Mouse (Mus musculus) gastrocnemius, postnatal 36 days (tissue): ENCODE data around the gene Ntn4. TPM values are rescaled to one million over a fixed set of nuclear protein-coding genes. Genes with fewer than 3 reads are reported as not detected.

Experiments
- DNase-seq, 2 experiments: peaks; one replicate each; pipeline ENCODE4 v3.0.0; 2022
- intact Hi-C: fragments of 180-260 bp; cut with DNase I; formaldehyde crosslinking; loops from one replicate; pipeline ENCODE4 v1.15.1; 2025
- long read RNA-seq, 2 experiments: library from polyadenylated mRNA; stranded (forward); transcript quantifications; one replicate each; pipeline ENCODE4 v2.0.0; 2021
- total RNA-seq, 2 experiments: library from RNA; stranded (reverse); gene quantifications; 2 replicates each; pipeline ENCODE4 v1.2.3; 2021

Ntn4 gene
- 1 to 10 TPM; 6.7 to 7.4 TPM for total RNA-seq
- long read RNA-seq, experiment 1, transcript Ntn4-201 (10 exons, 3,646 nt), result major isoform, 7 of 10 reads
- long read RNA-seq, experiment 1, partial matches to known transcripts, result 3 of 10 reads
- long read RNA-seq, experiment 1, other reads (novel, unspliced or antisense), result 0 of 10 reads
- long read RNA-seq, experiment 2, partial matches to known transcripts, result 0 of 4 reads
- long read RNA-seq, experiment 2, other reads (novel, unspliced or antisense), result 1 of 4 reads

DNA sequence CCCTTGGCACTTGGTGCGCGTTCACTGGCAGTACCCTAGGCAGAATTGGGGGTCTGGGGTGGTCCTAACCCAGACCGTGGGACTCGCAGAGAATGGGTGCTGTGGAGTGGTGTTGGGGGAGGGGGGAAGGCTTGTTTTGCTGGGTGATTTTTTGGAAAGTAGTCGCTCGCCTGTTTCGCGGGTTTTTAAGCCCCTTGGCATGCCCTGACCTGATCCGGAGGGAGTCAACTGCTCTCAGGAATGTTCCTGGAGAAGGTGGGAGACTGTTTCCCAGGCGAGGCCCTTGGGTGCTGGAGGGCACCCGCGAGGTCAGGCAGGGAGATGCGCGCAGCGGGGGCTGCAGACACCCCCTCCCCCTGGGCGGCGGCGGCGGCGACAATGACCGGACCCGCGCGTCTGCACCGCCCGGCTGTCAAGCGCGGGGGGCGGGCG, at the start of gene Ntn4:
Gene Ntn4 (plus strand): TSS at position 161 of the 432 bp plus-strand sequence.
- intact Hi-C loops, result no loop called here
- DNase-seq, result no peak

DNA sequence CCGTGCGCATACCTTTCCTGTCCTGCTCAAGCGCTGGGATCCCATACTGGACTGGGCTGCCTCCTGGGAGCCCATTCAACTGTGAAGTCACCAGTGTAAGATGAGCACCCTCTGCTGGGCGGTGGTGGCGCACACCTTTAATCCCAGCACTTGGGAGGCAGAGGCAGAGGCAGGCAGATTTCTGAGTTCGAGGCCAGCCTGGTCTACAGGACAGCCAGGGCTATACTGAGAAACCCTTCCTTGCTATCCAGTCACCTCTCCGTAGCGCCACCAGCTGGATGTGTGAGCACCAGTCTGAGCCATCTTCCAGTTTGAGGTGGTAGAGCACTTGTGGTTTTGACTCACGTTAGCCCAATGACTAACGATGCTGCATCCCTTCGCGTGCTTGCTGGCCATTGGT, 48.0 kb upstream of the Ntn4 start:
- intact Hi-C loops, result no loop called here
- DNase-seq, result no peak

DNA sequence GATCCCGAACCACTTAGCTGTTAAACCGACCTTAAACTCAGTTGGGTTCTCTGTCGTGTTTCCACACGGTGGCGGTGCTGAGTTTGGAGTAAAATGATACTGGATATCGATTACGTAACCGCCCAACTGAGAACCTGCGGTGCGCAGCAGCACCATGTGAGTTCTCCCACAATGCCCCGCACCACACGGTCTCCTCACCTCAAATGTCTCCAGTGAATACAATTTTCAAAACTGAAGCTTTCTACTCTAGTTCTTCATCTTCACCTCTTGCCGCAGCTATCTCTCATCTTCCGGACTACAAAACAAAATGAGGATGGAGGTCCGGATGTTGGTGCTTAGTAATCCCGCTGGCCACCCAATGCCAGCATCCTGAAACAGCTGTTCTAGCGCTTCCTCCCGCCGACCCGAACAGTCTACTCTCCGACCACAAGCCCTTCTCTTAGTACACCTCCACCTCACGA, 46.4 kb upstream of the Ntn4 start:
- intact Hi-C loops, result loop anchor here (2.0 kb wide), 1 partner anchor 219 kb away; no protein-coding TSS in a partner anchor
- peak; percentile 80 to 81 for DNase-seq

DNA sequence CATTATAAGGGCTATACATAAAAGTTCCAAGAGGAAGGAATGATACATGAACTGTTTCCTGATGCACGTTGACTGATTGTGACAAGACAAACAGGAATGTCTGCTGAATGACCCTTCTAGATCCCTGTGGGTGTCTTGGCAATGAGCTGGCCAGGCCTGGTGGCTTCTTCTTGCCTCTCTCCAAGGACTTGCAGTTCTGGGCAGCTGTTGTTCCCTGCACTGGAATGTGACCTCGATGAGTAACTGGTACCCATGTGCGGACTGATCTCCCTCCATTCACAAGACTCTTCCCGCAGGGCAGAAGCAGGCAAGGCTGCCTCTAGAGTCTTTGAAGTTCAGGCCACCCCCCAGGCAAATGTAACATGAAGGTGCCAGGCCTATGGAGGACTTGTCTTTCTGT, 44.6 kb upstream of the Ntn4 start:
- intact Hi-C loops, result loop anchor here (2.0 kb wide), 1 partner anchor 217 kb away; no protein-coding TSS in a partner anchor
- DNase-seq, result no peak

DNA sequence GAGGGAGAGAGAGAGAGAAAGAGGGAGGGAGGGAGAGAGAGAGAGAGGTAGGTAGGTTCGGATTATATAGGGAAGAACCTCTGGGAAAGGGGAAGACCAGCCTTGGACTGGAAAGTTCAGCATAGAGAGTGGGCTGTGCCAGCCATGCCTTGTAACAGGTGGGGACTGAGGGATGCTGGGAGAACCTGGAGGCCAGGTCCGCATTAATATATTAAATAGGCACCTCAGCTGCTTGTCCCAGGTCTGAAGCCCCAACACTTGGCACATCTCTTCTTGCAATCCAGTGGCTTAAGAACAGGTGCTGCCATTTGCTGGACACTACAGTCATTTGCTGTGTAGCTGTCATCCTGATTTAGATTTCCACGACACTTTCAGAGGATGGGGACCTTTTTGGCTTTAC, 43.8 kb upstream of the Ntn4 start:
- DNase-seq, result no peak
- intact Hi-C loops, result no loop called here

DNA sequence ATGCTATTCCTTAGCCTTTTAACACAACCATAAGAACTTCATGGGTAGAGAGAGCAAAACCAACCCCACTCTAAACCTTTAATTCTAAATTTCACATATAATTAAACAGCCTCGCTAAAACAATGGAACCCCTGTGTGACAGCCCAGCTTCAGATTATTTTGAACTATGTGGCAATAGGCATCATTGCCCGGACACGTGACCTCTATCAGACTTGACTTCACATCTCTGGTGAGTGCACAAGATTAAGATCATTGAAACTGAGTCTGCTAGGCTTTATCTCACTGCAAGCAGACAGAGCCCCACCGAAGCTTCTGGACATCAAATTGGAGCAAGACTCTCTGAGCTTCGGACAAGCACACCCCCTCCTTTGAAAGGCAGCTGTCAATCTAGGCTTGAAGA, 38.2 kb upstream of the Ntn4 start:
- intact Hi-C loops, result no loop called here
- no peak for DNase-seq

DNA sequence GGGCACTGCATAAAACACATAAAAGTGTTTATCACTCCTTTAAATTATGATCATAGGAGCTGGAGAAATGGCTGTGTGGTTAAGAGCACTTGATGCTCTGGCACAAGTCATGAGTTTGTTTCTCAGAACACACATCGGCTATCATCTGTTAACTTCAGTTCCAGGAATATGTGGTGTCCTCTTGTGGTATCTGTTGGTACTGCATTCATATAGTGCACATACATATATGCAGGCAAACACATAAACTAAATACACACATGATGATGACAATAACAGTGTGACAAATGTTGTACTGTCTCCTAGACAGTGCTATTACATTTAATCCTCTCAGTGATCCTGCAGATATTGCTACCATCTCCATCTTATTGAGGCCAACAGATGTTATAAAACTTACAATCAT, 37.2 kb upstream of the Ntn4 start:
- intact Hi-C loops, result no loop called here
- no peak for DNase-seq

DNA sequence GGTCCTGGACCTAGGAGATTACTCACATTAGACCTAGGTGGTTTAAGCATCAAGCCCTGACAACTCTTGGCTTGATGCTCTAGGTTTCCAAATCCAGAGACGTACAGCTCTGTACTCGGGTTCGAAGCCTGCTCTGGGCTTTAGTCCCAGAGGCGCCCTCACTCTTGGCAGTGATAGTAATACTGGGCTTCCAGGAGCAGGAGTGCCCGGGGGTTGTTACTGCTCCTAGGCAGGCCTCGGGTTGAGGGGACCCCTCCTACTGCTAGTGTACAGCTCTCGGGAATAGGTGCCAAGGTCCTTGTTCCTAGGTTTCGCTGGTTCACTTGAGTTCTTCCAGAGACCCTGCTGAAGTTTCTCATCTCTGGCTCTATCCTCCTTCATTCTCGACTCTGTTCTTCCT, 34.2 kb upstream of the Ntn4 start:
- intact Hi-C loops, result no loop called here
- no peak for DNase-seq

DNA sequence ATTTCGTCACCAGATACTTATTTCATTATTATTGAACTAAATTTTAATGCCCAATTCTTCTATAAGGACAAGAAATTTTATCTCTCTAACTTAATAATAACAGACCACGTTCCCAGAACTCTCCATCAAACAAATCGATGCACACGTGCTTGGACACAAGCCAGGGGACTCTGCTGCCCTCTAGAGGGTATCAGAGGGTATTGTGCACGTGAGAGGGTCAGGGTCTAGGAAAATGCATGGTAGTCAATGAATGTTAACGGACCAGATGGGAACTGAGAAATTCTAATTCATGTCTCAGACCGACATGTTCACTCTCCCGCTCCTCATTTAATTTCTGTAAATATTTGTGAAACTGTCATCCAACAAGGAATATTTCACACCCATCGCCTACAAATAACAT, 32.4 kb upstream of the Ntn4 start:
- intact Hi-C loops, result no loop called here

DNA sequence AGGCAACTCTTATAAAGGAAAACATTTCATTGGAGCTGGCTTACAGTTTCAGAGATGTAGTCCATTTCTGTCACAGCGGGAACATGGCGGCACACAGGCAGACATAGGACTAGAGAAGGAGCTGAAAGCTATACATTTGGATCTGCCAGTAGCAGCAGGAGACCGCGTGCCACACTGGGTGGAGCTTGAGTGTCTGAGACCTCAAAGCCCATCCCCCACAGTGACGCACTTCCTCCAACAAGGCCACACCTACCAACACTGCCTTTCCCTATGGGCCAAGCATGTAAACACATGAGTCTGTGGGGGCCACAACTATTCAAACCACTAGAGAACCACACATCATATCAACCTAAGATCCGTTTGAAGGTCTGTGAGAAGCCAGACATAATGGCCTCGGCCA, 31.2 kb upstream of the Ntn4 start:
- intact Hi-C loops, result no loop called here
- no peak for DNase-seq

More for the DNA sequence above, 32.4 kb upstream of the Ntn4 start:
- no peak for DNase-seq

DNA sequence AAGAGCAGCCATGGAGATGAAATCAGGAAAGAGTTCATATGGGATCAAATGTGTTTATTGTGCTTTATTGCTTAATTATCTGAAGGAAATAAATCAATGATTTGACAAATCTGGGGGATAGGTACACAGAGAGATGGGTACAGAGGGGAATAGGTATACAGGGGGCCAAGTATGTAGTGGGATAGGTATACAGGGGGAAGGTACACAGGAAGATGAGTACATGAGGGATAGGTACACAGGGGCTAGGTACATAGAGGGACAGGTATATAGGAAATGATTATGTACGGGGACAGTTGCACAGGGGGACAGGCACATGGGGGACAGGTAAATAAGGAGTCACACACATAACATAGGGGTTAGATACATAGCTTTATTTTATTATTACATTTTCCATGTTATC, 29.6 kb upstream of the Ntn4 start:
- no peak for DNase-seq
- intact Hi-C loops, result loop anchor here (2.0 kb wide), 1 partner anchor 166 kb away; no protein-coding TSS in a partner anchor

DNA sequence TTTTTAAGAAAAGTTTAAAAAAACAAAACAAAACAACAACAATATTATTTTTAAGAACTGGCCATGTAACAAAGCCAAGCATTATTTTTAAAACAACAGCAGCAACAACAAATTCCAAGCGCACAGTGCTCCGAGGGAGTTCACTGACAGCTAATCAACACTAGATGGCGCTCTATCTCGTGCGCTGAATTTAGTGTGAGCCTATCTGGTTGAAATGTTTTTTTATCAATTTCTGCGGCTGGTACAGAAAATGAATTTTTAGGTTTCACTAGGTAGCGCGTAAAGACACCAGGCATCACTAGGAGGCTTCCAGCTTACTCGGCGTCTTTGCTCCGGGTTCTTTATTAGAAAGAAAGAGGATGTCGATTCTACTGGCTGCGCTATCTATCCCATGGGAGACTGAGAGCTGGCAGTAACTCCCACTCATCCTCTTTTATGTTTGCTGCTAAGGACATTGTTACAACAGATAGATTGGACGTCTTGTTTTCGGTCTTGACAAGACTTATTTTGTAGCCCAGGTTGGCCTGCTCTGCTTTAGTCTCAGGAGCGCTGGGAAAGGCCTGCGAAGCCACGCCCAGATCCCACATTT, 29.0 kb upstream of the Ntn4 start:
- no peak for DNase-seq
- intact Hi-C loops, result loop anchor here (2.0 kb wide), 1 partner anchor 165 kb away; no protein-coding TSS in a partner anchor

DNA sequence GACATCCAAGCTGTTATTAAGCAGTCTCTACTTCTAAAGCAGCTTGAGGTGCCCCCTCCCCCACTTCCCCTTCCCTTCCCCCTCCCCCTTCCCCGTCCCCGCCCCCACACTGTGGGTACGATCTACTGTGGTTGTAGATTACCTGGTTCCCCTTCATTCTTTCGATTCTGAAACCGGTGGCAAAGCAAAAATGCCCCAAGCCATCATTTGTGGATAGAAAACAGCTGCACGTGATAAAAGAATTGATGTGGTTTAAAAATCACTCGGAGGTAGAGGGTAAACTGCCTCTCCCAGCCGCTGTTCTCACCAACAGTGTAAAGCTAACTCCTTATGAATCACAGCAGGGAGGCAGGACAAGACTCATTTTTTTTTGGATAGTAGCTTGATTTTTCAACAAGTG, 25.6 kb upstream of the Ntn4 start:
- intact Hi-C loops, result no loop called here
- DNase-seq, result no peak

DNA sequence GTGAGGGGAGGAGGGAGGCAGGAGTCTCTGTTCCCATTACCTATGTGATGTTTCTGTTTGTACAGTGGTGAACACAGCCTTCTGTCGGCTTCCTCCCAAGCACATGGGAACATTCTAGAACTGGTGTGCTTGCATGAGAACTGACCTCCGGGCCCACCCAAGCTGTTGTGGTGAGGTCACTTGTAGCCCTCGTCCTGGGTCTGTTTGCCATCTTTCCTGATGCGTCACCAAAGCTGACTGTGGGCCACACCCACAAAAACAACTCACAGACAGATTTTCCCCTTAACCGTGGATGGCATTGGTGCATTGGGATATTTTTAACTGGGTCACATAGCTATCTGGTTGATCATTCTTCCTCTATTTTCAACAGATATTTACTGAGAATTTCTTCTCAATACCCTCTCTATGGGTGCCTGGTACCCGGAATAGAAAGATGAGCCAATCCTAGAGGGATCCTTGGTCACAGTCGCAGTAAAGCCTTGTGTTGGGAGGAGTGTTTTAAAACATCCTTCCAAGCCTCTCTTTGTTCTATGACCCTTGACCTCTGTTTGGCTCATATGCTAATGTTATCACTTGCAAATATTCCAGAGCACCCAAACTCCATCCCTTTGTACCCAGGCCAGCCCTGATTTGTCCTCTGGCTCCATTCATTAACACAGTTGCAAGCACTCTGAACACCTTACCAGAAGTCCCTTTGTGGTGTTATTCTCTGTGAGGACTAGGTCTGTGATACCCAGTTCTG, 19.9 kb upstream of the Ntn4 start:
- DNase-seq, result no peak
- intact Hi-C loops, result no loop called here

DNA sequence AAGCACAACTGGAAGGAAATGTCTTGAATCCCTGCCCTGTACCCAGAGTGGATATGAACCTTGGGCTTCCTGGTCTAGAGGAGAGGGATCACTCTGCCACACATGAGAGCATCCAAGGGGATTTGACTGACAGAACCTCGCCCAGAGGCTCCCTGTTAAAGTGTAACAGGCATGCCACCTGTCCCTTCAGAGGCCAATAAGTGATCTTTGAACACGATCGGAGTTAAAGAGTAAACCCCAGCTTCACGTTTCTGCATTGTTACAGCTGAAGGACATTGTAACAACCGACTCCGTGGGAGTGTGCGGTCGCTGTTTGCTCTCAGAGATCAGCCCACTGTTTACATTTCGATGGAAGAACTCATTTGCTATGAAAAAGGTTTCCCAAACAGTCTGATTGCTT, 16.8 kb upstream of the Ntn4 start:
- no peak for DNase-seq
- intact Hi-C loops, result no loop called here

DNA sequence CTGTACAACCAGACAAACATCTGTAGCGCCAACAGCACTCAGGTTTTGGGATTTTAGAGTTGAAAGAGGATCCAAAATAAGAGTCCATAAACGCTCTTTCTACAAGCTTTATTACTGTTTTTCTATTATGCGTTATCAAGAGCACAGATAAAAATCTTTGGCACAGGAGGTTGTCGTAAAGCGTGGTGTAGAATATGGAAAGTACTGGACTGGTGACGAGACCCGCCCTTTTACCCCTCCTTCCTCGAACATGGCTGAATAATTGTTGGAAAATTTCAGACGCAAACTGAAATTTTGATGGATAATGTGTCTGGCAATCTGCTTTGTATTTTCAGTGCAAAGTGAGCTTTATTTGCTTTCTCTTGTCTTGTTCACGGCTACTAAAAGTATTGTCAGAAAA, 16.3 kb upstream of the Ntn4 start:
- intact Hi-C loops, result no loop called here
- no peak for DNase-seq

DNA sequence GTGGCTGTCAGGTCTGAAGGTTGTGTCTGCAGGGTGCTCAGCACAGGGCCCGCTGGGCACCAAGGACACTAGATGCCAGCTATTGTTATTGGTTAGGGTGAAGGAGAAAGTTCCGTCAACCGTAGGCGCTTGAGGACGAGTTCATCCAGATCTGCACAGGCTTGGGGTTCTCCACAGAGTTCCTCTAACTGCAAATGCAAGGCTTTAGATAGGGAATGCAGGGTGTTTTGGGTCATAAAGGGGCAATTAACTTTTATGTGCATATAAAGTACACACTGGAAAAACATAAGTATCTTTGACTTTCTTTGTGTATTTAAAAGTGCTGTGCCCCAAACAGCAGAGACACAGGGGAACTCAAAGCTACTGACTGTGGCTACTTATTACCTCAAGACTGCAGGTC, 10.2 kb upstream of the Ntn4 start:
- intact Hi-C loops, result no loop called here
- no peak for DNase-seq

DNA sequence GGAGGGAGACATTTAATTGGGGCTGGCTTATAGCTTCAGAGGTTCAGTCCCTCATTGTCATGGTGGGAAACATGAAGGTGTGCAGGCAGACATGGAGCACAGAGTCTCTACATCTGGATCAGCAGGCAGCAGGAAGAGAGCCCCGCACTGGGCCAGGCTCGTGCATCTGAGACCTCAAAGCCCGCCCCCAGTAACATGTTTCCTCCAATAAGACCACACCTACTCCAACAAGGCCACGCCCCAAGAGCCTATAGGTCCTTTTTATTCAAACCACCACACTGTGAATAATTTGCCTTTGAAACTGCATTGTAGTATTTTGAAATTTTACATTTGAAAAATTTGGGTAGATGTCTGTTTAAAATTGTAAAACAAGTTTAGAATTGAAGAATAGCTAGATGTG, 8.4 kb upstream of the Ntn4 start:
- intact Hi-C loops, result no loop called here
- no peak for DNase-seq

DNA sequence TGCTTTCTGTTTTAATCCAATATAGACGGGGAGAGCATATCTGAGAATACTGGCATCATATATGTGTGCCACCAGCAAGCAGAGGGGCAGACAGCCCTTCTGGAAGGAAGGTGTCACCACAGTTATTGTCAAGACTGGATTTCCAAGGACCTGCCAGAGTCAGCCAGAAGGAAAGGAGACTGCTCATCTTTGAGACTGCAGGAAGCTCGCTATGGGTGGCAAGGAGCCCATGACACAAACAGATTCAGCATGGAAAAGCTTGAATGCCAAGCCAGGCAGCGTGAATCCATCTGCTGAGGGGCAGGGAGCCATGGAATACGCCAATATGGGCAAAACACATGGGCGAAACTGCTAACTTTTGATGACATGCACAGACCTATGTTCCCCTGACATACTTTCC, 6.9 kb upstream of the Ntn4 start:
- intact Hi-C loops, result no loop called here
- DNase-seq, result no peak

DNA sequence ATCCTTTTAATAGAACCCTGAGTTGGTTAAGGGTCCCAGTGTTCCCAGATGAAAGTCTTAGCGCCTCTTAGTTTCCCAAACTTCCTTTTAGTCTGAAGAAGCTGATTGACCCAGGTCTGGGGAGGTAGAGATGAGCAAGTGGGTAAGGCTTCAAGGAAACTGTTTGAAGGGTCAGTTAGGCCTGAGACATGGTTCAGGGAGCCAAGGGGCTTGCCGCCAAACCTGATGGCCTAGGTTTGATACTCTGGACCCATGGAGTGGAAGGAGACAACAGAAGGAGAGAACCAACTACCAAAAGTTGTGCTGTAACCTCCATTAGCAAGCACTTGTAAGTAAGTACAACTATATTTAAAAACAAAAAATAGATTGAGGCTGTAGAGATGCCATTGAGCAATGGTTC, 6.5 kb upstream of the Ntn4 start:
- DNase-seq, result no peak
- intact Hi-C loops, result no loop called here

DNA sequence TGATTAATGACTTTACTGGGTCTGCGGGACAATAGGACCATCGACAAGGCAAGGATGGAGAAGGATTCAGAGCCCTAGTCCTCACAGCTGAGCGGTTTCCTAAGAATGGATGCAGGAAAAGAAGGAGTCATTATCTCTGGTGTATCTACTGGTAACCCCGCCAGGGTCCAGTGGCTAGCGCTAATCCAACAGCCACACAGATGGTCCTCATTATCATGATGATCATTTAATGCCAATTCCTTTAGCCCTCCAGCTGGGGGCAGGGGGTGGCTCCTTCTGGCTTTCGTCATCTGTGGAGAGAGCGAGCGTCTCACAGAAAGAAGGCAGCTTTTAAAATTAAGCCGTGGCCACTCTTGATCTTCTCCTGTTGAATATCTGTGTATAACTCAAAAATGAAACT, 4.5 kb upstream of the Ntn4 start:
- intact Hi-C loops, result no loop called here
- no peak for DNase-seq
